Mouse (Mus musculus) erythroblast, embryonic 14.5 days (primary cell): ENCODE measurements around the gene Ddx24.

Experiments used
- GATA1 ChIP-seq: IDR thresholded peaks from 2 replicates; pipeline ENCODE4 v1.6.1; 2012; ENCODE audit warnings: low read length, inconsistent platforms, mixed read lengths
- TAL1 ChIP-seq: IDR thresholded peaks from 3 replicates; pipeline ENCODE4 v1.6.1; 2012; ENCODE audit warnings: low read length, inconsistent platforms, mixed read lengths

- TF ChIP-seq TAL1 (no peak), GATA1 (no peak)
Measured at GRCm38 (mm10) chr12:103388505-103389347, 36.9 kb downstream of the Ddx24 start, which contains the start of gene Otub2.
